Mouse (Mus musculus): ENCODE data around the gene Dyrk1b. TPM values are rescaled to one million over a fixed set of nuclear protein-coding genes. Genes with fewer than 3 reads are reported as not detected.

Gene Dyrk1b
- polyA plus RNA-seq, 1 experiment, result 14.1 TPM

- peaks cover 95% of the 10 kb centered on the region for H3K36me3 ChIP-seq (ENCODE audit: control insufficient read depth)
- H3K4me3 ChIP-seq (replicated peaks), result no peak overlapping the region
- H3K27me3 ChIP-seq (ENCODE audit: control insufficient read depth), result no peaks in the 10 kb centered on the region
- TF ChIP-seq TAL1 (IDR thresholded peaks at IDR 0.05; ENCODE audit: low read length) (no peak), GATA1 (IDR thresholded peaks at IDR 0.05; ENCODE audit: low read length) (no peak)
- no peaks in the 10 kb centered on the region for H3K9me3 ChIP-seq (ENCODE audit: control insufficient read depth, low read length)
- peaks cover 13% of the 10 kb centered on the region for H3K4me1 ChIP-seq (ENCODE audit: control insufficient read depth)
Measured at GRCm38 (mm10) chr7:28185884-28186283, 6.6 kb downstream of the Dyrk1b start.

- TF ChIP-seq TAL1 (IDR thresholded peaks at IDR 0.05; ENCODE audit: low read length) (no peak), GATA1 (IDR thresholded peaks at IDR 0.05; ENCODE audit: low read length) (no peak)
- Histone ChIP-seq H3K9me3 (ENCODE audit: control insufficient read depth, low read length) (no peaks in the 10 kb centered on the region), H3K4me1 (ENCODE audit: control insufficient read depth) (peaks cover 5% of the 10 kb centered on the region), H3K4me3 (replicated peaks) (no peak overlapping the region), H3K27me3 (ENCODE audit: control insufficient read depth) (no peaks in the 10 kb centered on the region), H3K36me3 (ENCODE audit: control insufficient read depth) (peaks cover 96% of the 10 kb centered on the region)
Measured at GRCm38 (mm10) chr7:28186631-28187030, 7.4 kb downstream of the Dyrk1b start.

DNA sequence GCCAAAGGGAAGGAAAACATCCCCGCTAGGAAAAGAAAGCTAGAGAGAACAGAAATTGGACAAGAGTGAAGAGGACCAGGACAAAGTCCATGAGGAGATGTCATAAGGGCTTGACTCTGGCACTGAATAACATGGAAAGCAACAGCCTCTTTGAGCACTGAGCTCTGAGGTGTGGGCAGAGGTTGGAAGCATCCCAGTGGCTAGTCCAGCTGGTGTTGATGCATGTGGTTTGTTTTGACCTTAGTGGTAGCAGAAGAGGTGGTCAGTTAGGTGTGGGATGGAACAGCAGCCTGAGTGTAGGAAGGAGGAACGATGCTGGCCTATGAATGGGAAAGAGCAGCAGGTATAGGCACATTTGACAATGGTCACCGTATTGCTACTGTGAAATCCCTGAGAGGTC lies 12.2 kb downstream of the Dyrk1b start:
- Histone ChIP-seq H3K36me3 (ENCODE audit: control insufficient read depth) (peaks cover 77% of the 10 kb centered on the region), H3K27me3 (ENCODE audit: control insufficient read depth) (no peaks in the 10 kb centered on the region), H3K4me1 (ENCODE audit: control insufficient read depth) (no peaks in the 10 kb centered on the region), H3K9me3 (ENCODE audit: control insufficient read depth, low read length) (no peaks in the 10 kb centered on the region), H3K4me3 (replicated peaks) (no peak overlapping the region)
- no peak for TF ChIP-seq TAL1 (IDR thresholded peaks at IDR 0.05; ENCODE audit: low read length)
- no peak for TF ChIP-seq GATA1 (IDR thresholded peaks at IDR 0.05; ENCODE audit: low read length)

GRCm38 (mm10) chr7:28191903-28192302 lies 12.6 kb downstream of the Dyrk1b start:
- H3K4me3 ChIP-seq (replicated peaks), result no peak overlapping the region
- no peaks in the 10 kb centered on the region for H3K4me1 ChIP-seq (ENCODE audit: control insufficient read depth)
- TF ChIP-seq GATA1 (IDR thresholded peaks at IDR 0.05; ENCODE audit: low read length) (no peak), TAL1 (IDR thresholded peaks at IDR 0.05; ENCODE audit: low read length) (no peak)
- peaks cover 73% of the 10 kb centered on the region for H3K36me3 ChIP-seq (ENCODE audit: control insufficient read depth)
- H3K9me3 ChIP-seq (ENCODE audit: control insufficient read depth, low read length), result no peaks in the 10 kb centered on the region
- H3K27me3 ChIP-seq (ENCODE audit: control insufficient read depth), result no peaks in the 10 kb centered on the region

- no peak for TF ChIP-seq TAL1 (IDR thresholded peaks at IDR 0.05; ENCODE audit: low read length)
- TF ChIP-seq GATA1 (IDR thresholded peaks at IDR 0.05; ENCODE audit: low read length), result no peak
- Histone ChIP-seq H3K27me3 (ENCODE audit: control insufficient read depth) (no peaks in the 10 kb centered on the region), H3K9me3 (ENCODE audit: control insufficient read depth, low read length) (no peaks in the 10 kb centered on the region), H3K4me3 (replicated peaks) (no peak overlapping the region), H3K36me3 (ENCODE audit: control insufficient read depth) (peaks cover 40% of the 10 kb centered on the region), H3K4me1 (ENCODE audit: control insufficient read depth) (no peaks in the 10 kb centered on the region)
Measured at GRCm38 (mm10) chr7:28195414-28196098, 16.3 kb downstream of the Dyrk1b start.

DNA sequence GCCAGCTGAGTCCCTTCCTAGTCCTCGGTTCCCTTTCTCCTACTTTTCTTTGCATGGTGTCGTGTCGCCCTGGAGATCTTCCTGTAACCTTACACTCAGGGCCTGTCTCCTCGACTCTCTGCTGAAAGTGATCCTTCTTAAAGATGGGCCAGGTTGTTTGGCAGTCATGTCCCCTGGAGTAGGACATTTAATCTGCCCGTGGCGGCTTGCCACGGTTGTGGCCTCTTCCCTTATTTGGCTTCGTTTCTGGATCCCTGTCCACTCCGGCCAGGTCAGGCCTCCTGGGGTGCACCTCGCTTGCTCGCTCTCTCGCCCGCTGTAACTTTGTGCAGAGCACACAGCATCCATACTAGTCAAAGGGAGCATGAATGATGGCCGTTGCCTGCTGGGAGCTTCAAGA lies 17.3 kb downstream of the Dyrk1b start:
- Histone ChIP-seq H3K36me3 (ENCODE audit: control insufficient read depth) (peaks cover 31% of the 10 kb centered on the region), H3K27me3 (ENCODE audit: control insufficient read depth) (no peaks in the 10 kb centered on the region), H3K4me1 (ENCODE audit: control insufficient read depth) (no peaks in the 10 kb centered on the region), H3K9me3 (ENCODE audit: control insufficient read depth, low read length) (no peaks in the 10 kb centered on the region), H3K4me3 (replicated peaks) (no peak overlapping the region)
- no peak for TF ChIP-seq GATA1 (IDR thresholded peaks at IDR 0.05; ENCODE audit: low read length)
- no peak for TF ChIP-seq TAL1 (IDR thresholded peaks at IDR 0.05; ENCODE audit: low read length)

- H3K9me3 ChIP-seq (ENCODE audit: control insufficient read depth, low read length), result no peaks in the 10 kb centered on the region; the same call in 1 of the 2 replicates
Measured at GRCm38 (mm10) chr7:28199054-28199453, 19.8 kb downstream of the Dyrk1b start.

DNA sequence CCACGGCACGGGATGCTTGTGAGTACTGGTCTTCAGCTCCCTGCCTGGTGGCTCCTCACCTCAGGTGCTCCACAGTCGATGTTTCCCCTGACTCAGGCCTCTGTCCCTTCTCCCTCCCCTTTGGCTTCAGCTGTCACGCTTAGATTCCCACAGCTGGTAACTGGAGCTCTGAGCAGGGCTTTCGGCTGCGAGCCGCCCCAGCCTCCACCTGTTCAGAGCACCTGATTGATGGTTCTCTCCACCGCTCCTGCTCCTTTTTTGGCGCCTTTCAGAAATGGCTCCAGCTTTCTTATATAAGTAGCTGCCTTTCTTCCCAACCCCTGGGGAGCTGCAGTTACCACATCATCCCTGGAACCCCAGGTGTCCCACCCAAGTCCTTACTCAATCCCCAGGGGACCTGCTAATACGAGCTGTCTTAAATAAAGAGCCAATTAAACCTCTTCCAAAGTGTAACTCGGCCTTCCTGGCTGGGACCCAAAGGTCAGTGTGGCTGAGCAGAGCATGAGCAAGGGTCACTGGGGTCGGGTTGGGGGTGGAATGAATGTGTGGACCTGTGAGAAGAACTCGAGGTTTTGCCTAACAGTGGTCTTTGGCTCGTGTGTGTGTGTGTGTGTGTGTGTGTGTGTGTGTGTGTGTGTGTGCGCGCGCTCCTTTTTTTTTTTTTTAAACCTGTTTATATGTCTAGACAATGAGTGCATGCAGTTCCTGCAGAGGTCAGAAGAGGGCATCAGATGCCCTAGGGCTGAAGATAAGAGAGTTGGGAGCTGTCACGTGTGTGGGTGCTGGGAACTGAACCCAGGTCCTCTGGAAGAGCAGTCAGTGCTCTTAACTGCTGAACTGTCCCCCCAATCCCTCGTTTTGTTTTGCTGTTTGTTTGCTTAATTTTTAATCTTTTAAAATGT lies 24.2 kb downstream of the Dyrk1b start:
- no peaks in the 10 kb centered on the region for H3K4me1 ChIP-seq (ENCODE audit: control insufficient read depth)
- no peak overlapping the region for H3K4me3 ChIP-seq (replicated peaks)
- H3K9me3 ChIP-seq (ENCODE audit: control insufficient read depth, low read length), result no peaks in the 10 kb centered on the region; the same call in 1 of the 2 replicates
- no peaks in the 10 kb centered on the region for H3K27me3 ChIP-seq (ENCODE audit: control insufficient read depth)
- TF ChIP-seq TAL1 (IDR thresholded peaks at IDR 0.05; ENCODE audit: low read length) (no peak), GATA1 (IDR thresholded peaks at IDR 0.05; ENCODE audit: low read length) (no peak)
- no peaks in the 10 kb centered on the region for H3K36me3 ChIP-seq (ENCODE audit: control insufficient read depth)

More at GRCm38 (mm10) chr7:28199054-28199453, 19.8 kb downstream of the Dyrk1b start:
- Histone ChIP-seq H3K4me3 (replicated peaks) (no peak overlapping the region), H3K36me3 (ENCODE audit: control insufficient read depth) (peaks cover 10% of the 10 kb centered on the region), H3K27me3 (ENCODE audit: control insufficient read depth) (no peaks in the 10 kb centered on the region), H3K4me1 (ENCODE audit: control insufficient read depth) (no peaks in the 10 kb centered on the region)
- TF ChIP-seq TAL1 (IDR thresholded peaks at IDR 0.05; ENCODE audit: low read length) (no peak), GATA1 (IDR thresholded peaks at IDR 0.05; ENCODE audit: low read length) (no peak)

DNA sequence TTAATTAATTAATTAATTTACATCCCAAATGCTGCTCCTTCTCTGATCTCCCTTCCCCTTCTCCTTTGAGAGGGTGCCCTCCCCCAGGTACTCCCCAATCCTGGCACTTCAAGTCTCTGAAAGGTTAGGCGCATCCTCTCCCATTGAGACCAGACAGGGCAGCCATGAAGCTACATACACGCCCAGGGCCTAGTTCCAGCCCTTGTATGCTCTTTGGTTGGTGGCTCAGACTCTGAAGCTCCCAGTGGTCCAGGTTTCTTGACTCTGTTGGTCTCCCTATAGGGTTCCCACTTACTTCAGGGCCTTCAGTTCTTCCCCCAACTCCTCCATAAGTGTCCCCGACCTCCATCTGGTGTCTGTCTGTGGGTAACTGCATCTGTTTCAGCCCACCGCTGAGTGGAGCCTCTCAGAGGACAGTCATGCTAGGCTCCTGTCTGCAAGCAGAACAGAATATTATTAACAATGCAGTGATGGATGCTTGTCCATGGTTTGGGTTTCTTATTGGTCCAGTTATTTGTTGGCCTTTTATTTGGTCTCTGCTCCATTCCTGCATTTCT lies 26.9 kb downstream of the Dyrk1b start:
- no peak for TF ChIP-seq TAL1 (IDR thresholded peaks at IDR 0.05; ENCODE audit: low read length)
- no peak for TF ChIP-seq GATA1 (IDR thresholded peaks at IDR 0.05; ENCODE audit: low read length)
- no peaks in the 10 kb centered on the region; the same call in 1 of the 2 replicates for H3K9me3 ChIP-seq (ENCODE audit: control insufficient read depth, low read length)
- H3K4me1 ChIP-seq (ENCODE audit: control insufficient read depth), result peaks cover 3% of the 10 kb centered on the region
- H3K4me3 ChIP-seq (replicated peaks), result no peak overlapping the region
- no peaks in the 10 kb centered on the region for H3K27me3 ChIP-seq (ENCODE audit: control insufficient read depth)
- no peaks in the 10 kb centered on the region for H3K36me3 ChIP-seq (ENCODE audit: control insufficient read depth)
